Mouse (Mus musculus) megakaryocyte, embryonic 14.5 days (primary cell): ENCODE measurements around the gene Emc10. TPM values are rescaled to one million over a fixed set of nuclear protein-coding genes. Genes with fewer than 3 reads are reported as not detected.

Source experiments
- H3K27me3 ChIP-seq: replicated peaks from 2 replicates; pipeline ENCODE3; 2012; ENCODE audit warnings: inconsistent platforms
- H3K36me3 ChIP-seq: replicated peaks from 2 replicates; pipeline ENCODE3; 2012; ENCODE audit warnings: low read length, inconsistent platforms, mixed read lengths
- H3K4me1 ChIP-seq: 2 replicates; pipeline ENCODE4 v1.6.1; 2012; ENCODE audit warnings: inconsistent platforms
- H3K4me3 ChIP-seq: replicated peaks from 2 replicates; pipeline ENCODE3; 2012; ENCODE audit warnings: moderate library complexity, mild to moderate bottlenecking, inconsistent platforms
- H3K9me3 ChIP-seq: 2 replicates; pipeline ENCODE4 v1.6.1; 2012; ENCODE audit warnings: inconsistent platforms
- FLI1 ChIP-seq: IDR thresholded peaks from 2 replicates; pipeline ENCODE4 v1.6.1; 2012; ENCODE audit warnings: low read length, inconsistent platforms, mixed read lengths
- GATA1 ChIP-seq: IDR thresholded peaks from 3 replicates; pipeline ENCODE4 v1.6.1; 2012; ENCODE audit warnings: mixed read lengths, low read length, inconsistent platforms, borderline replicate concordance
- polyA plus RNA-seq: library from polyadenylated mRNA; stranded (reverse); fragments of >175 nt; gene quantifications from 2 replicates; pipeline ENCODE4 v1.2.3, GENCODE M21; 2012; ENCODE audit warnings: low replicate concordance; ENCODE audit not compliant: insufficient read depth

Gene Emc10
- polyA plus RNA-seq, 1 experiment = 156 TPM

GRCm38 (mm10) chr7:44471880-44472557 is 24.3 kb downstream of the Emc10 start:
- no peaks in the 10 kb centered on the region for H3K9me3 ChIP-seq
- TF ChIP-seq GATA1 (no peak), FLI1 (no peak)
- H3K4me3 ChIP-seq = no peak overlapping the region
- H3K36me3 ChIP-seq = peaks cover 26% of the 10 kb centered on the region
- peaks cover 64% of the 10 kb centered on the region for H3K4me1 ChIP-seq
- peaks cover 31% of the 10 kb centered on the region for H3K27me3 ChIP-seq

DNA sequence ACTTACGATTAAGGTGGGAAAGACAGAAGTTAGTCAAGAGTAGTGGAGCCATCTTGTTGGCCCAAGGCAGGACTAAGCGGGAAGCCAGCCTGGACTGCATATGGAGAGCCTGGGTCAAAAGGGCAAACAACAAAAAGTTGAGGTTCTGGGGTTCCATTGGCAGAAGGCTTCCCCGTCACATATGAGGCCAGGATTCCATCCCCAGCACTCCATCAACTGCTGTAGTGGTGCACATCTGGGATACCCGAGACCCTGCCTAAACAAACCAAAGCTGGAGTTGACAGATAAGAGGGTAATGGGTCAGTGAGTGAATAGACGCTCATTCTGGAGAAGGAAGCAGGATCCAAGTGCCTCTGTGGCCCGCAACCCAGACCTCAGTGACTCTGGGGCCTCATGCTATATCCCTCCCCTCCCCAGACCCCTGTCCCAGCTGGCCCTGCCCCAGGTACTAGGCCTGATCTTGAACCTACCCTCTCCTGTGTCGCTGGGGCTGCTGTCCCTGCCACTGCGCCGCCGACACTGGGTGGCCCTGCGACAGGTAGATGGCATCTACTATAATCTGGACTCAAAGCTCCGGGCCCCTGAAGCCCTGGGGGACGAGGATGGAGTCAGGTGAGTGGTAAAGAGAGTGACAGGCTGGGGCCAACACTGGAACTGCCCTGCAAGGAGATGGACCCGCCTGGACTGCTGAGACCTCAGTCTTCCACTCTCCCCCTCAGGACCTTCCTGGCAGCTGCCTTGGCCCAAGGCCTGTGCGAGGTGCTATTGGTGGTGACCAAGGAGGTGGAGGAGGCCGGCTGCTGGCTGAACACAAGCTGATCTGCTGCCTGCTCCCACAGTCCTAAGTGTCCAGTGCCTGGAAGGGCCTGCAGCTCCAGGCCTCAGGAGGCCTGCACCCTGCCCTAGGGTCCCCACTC is 25.4 kb downstream of the Emc10 start:
- no peaks in the 10 kb centered on the region for H3K9me3 ChIP-seq
- peaks cover 33% of the 10 kb centered on the region for H3K27me3 ChIP-seq
- H3K4me3 ChIP-seq = no peak overlapping the region
- H3K4me1 ChIP-seq = peaks cover 70% of the 10 kb centered on the region
- TF ChIP-seq GATA1 (no peak), FLI1 (no peak)
- H3K36me3 ChIP-seq = peaks cover 26% of the 10 kb centered on the region

GRCm38 (mm10) chr7:44469677-44470675 is 26.4 kb downstream of the Emc10 start:
- Histone ChIP-seq H3K9me3 (no peaks in the 10 kb centered on the region), H3K27me3 (peaks cover 30% of the 10 kb centered on the region), H3K36me3 (peaks cover 26% of the 10 kb centered on the region), H3K4me3 (peak overlapping the region; percentile 28), H3K4me1 (peaks cover 63% of the 10 kb centered on the region)
- TF ChIP-seq FLI1 = no peak
- no peak for TF ChIP-seq GATA1

DNA sequence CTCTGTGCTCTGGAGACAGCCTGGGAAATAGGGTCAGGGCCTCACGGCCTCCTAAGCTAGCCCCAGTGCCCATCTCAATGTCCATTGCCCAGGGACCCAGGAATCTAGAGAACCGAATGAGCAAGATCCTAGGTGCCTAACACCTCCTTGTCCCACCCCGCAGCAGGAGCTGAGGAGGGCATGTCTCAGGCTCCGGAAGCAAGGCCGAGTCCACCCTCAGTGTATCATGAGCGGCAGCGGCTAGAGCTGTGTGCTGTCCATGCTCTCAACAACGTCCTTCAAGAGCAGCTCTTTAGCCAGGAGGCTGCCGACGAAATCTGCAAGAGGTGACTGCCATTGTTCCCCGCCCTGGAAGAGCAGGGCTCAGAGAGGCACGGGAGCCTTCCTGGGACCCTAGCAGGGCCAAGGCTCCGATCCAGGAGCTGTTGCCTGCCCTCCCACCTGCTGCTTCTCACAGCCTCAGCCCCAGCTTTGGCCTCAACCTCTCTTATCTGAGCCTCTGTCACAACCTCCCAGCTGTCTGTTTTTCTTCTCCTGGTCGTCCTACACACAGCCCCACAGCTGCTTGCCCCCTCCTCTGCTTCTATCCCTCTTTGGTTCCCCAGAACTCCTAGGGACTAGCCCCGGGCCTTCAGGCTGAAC is 27.6 kb downstream of the Emc10 start:
- Histone ChIP-seq H3K4me1 (peaks cover 54% of the 10 kb centered on the region), H3K9me3 (no peaks in the 10 kb centered on the region), H3K4me3 (peak overlapping the region; percentile 96), H3K27me3 (peaks cover 32% of the 10 kb centered on the region), H3K36me3 (peaks cover 26% of the 10 kb centered on the region)
- TF ChIP-seq FLI1 (no peak), GATA1 (no peak)

DNA sequence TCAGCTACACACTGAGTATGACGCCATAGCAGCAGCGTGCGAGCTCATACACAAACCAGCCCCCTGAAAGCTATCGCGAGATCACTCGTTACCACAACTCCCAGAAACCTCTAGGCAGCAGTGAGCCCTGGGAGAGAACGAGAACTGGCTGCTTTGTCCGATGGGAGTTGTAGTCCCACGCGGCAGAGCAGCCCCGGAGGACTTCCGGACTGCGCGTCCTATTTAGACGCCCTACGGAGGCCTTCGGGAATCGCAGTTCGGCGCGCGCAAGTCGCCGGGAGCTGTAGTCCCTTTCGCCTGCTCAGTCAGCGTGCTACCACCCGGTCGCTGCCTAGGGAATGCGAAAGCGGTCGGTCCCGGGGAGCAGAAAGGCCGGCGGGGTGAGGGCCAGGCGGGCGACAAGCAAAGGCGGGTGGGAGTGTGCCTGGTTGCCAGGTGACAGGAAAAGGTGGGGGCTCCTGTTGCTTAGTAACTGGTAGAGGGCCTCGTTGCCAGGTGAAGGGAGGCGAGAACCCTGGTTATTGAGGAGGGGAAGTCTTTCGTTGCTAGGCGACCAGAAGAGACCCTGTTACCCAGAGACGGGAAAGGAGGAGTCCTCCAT is 28.4 kb downstream of the Emc10 start, which contains the start of gene Josd2:
Gene Josd2 (plus strand): TSS at position 170 of the 601 bp plus-strand sequence.
- Histone ChIP-seq H3K4me1 (peaks cover 48% of the 10 kb centered on the region), H3K4me3 (peak within 1 kb of the TSS; percentile 96), H3K27me3 (peaks cover 34% of the 10 kb centered on the region), H3K9me3 (no peaks in the 10 kb centered on the region), H3K36me3 (peaks cover 26% of the 10 kb centered on the region)
- TF ChIP-seq FLI1 (no peak), GATA1 (no peak)

DNA sequence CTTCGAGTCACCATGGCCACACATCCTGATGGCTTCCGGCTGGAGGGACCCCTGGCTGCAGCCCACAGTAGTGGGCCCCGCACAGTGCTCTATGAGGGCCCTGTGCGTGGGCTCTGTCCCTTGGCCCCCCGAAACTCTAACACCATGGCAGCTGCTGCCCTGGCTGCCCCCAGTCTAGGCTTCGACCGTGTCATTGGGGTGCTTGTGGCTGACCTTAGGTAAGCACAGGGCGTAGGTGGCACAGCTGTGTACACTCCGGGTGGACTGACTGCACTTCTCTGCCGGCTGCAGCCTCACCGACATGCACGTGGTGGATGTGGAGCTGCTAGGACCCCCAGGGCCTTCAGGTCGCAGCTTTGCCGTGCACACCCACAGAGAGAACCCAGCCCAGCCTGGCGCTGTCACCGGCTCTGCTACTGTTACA is 29.4 kb downstream of the Emc10 start:
- peaks cover 55% of the 10 kb centered on the region for H3K4me1 ChIP-seq
- peak overlapping the region; percentile 71 for H3K4me3 ChIP-seq
- peaks cover 26% of the 10 kb centered on the region for H3K36me3 ChIP-seq
- 0 out of 2 replicates have a peak, but pooled peaks cover 4% of the 10 kb centered on the region for H3K9me3 ChIP-seq
- no peak for TF ChIP-seq GATA1
- TF ChIP-seq FLI1 = no peak
- H3K27me3 ChIP-seq = peaks cover 42% of the 10 kb centered on the region

GRCm38 (mm10) chr7:44466006-44466887 is 30.1 kb downstream of the Emc10 start:
- peaks cover 48% of the 10 kb centered on the region for H3K27me3 ChIP-seq
- peaks cover 24% of the 10 kb centered on the region for H3K36me3 ChIP-seq
- no peak overlapping the region for H3K4me3 ChIP-seq
- no peak for TF ChIP-seq GATA1
- no peak for TF ChIP-seq FLI1
- H3K4me1 ChIP-seq = peaks cover 60% of the 10 kb centered on the region
- peaks cover 10% of the 10 kb centered on the region for H3K9me3 ChIP-seq

DNA sequence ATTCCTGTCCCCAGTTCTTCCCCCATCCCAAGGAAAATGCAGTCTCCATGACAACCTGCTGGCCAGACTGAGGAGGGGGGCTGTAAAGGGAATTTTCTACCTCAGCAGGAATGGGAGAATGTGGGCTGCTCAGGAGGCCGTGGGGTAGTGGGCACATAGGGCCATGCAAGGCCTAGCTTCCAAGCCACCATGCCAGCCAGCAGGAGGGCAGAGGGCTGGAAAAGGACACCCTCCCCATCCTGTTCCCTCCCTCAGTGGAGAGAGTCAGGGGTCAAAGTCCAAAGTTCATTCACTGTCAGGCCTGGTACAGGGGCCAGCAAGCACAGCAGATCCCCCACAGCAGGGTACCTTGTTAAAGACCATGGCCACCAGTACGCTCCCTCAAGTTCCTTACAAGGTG is 31.2 kb downstream of the Emc10 start, which contains the start of gene Aspdh:
Gene Aspdh (plus strand): TSS at position 281 of the 400 bp plus-strand sequence.
- TF ChIP-seq GATA1 (no peak), FLI1 (no peak)
- peaks cover 59% of the 10 kb centered on the region for H3K27me3 ChIP-seq
- peaks cover 13% of the 10 kb centered on the region for H3K36me3 ChIP-seq
- H3K4me3 ChIP-seq = no peak within 1 kb of the TSS
- peaks cover 15% of the 10 kb centered on the region for H3K9me3 ChIP-seq
- peaks cover 49% of the 10 kb centered on the region for H3K4me1 ChIP-seq
